Mouse (Mus musculus) midbrain, embryonic 11.5 days (tissue): ENCODE results near the gene Smpd1. TPM values are rescaled to one million over a fixed set of nuclear protein-coding genes. Genes with fewer than 3 reads are reported as not detected.

Experiments
- ATAC-seq: fragments of 200-750 bp; cut with Nextera tagmentation; 2 replicates; pipeline ENCODE4 v1.8.0; 2017; ENCODE audit warnings: moderate TSS enrichment, moderate library complexity; ENCODE audit not compliant: low FRiP score
- DNase-seq: peaks from one replicate; pipeline ENCODE4 v3.0.0; 2015; ENCODE audit warnings: low spot score; ENCODE audit errors: missing footprints
- H3K27ac ChIP-seq: fragments of 300-500 bp; sonication (generic); 2 replicates; pipeline ENCODE4 v1.5.1; 2014; ENCODE audit warnings: low read depth, low read length
- H3K27me3 ChIP-seq: fragments of 300-500 bp; sonication (generic); 2 replicates; pipeline ENCODE4 v1.6.1; 2014; ENCODE audit warnings: mild to moderate bottlenecking, low read length, moderate library complexity, mixed read lengths; ENCODE audit not compliant: control insufficient read depth, insufficient read depth
- H3K36me3 ChIP-seq: fragments of 300-500 bp; sonication (generic); 2 replicates; pipeline ENCODE4 v1.6.1; 2014; ENCODE audit warnings: mild to moderate bottlenecking, low read length, moderate library complexity, mixed read lengths; ENCODE audit not compliant: control insufficient read depth, insufficient read depth
- H3K4me1 ChIP-seq: fragments of 300-500 bp; sonication (generic); 2 replicates; pipeline ENCODE4 v1.6.1; 2014; ENCODE audit warnings: low read length; ENCODE audit not compliant: control insufficient read depth, insufficient read depth
- H3K4me2 ChIP-seq: fragments of 300-500 bp; sonication (generic); 2 replicates; pipeline ENCODE4 v1.6.1; 2014; ENCODE audit warnings: mild to moderate bottlenecking, moderate library complexity
- H3K4me3 ChIP-seq: fragments of 300-500 bp; sonication (generic); 2 replicates; pipeline ENCODE4 v1.5.1; 2014; ENCODE audit warnings: low read depth, low read length
- H3K9ac ChIP-seq: fragments of 300-500 bp; sonication (generic); 2 replicates; pipeline ENCODE4 v1.6.1; 2014; ENCODE audit warnings: low read length
- H3K9me3 ChIP-seq: fragments of 300-500 bp; sonication (generic); 2 replicates; pipeline ENCODE4 v1.6.1; 2016; ENCODE audit warnings: low read length; ENCODE audit not compliant: control insufficient read depth
- WGBS: fragments of 180-500 bp; shearing (Covaris S2); extraction: QIAGEN DNeasy Blood & Tissue Kit; methylation state at CpG from one replicate; pipeline ENCODE4 v1.1.7; 2014; 5-methylcytosine and 5-hydroxymethylcytosine counted together
- polyA plus RNA-seq: library from polyadenylated mRNA; unstranded; fragments of >200 nt; fragmentation: Nextera tagmentation; extraction: Ambion mirVana; gene quantifications from 2 replicates; pipeline ENCODE4 v1.2.1, GENCODE M21; 2014

Gene Smpd1
- polyA plus RNA-seq, 1 experiment from 2014 or later, result 42.0 TPM

GRCm38 (mm10) chr7:105555571-105555970 lies 1.4 kb downstream of the Smpd1 start:
- DNase-seq (no peak), ATAC-seq (no peak)
- no peaks in the 10 kb centered on the region; the same call in 1 of the 2 replicates for H3K36me3 ChIP-seq
- no peaks in the 10 kb centered on the region for H3K9me3 ChIP-seq
- WGBS, result 92% methylated on average over 10 of the region's 10 CpGs
- no peak overlapping the region for H3K9ac ChIP-seq
- H3K4me2 ChIP-seq, result no peak overlapping the region
- no peak overlapping the region for H3K4me3 ChIP-seq
- no peaks in the 10 kb centered on the region for H3K27me3 ChIP-seq
- H3K4me1 ChIP-seq, result peaks cover 7% of the 10 kb centered on the region
- no peak overlapping the region for H3K27ac ChIP-seq

DNA sequence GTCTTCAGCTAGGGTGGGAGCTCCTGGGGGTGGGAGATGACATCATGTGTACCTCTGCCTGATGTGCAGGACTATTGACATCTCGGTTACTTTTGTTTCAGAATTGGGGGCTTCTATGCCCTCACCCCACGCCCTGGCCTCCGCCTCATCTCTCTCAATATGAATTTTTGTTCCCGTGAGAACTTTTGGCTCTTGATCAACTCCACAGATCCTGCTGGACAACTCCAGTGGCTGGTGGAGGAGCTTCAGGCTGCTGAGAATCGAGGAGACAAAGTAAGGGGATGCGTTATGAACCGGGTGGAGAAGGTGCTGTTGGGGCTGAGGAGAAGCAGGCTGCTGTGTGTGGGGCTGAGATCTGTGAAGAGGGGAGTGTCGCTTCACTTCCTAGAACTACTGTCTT lies 2.2 kb downstream of the Smpd1 start:
- Histone ChIP-seq H3K4me3 (no peak overlapping the region), H3K4me2 (no peak overlapping the region), H3K36me3 (peaks cover 2% of the 10 kb centered on the region; the same call in 1 of the 2 replicates), H3K27ac (no peak overlapping the region), H3K27me3 (no peaks in the 10 kb centered on the region), H3K9ac (no peak overlapping the region), H3K4me1 (peaks cover 7% of the 10 kb centered on the region), H3K9me3 (no peaks in the 10 kb centered on the region)
- DNase-seq, result no peak
- WGBS, result 86% methylated on average over 8 of the region's 8 CpGs
- ATAC-seq, result no peak

DNA sequence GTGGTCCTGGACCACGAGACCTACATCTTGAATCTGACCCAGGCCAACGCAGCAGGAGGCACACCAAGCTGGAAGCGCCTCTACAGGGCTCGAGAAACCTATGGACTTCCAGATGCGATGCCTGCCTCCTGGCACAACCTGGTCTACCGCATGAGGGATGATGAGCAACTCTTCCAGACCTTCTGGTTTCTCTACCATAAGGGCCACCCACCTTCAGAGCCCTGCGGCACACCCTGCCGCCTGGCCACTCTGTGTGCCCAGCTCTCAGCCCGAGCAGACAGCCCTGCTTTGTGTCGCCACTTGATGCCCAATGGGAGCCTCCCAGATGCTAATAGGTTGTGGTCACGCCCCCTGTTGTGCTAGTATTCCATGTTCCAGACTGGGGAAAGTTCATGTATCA lies 3.5 kb downstream of the Smpd1 start:
- peaks cover 7% of the 10 kb centered on the region for H3K4me1 ChIP-seq
- 81% methylated on average over 11 of the region's 11 CpGs for WGBS
- H3K9me3 ChIP-seq, result no peaks in the 10 kb centered on the region
- no peak overlapping the region for H3K9ac ChIP-seq
- no peak overlapping the region for H3K4me2 ChIP-seq
- no peaks in the 10 kb centered on the region for H3K27me3 ChIP-seq
- DNase-seq, result no peak
- ATAC-seq, result no peak
- no peak overlapping the region for H3K27ac ChIP-seq
- no peak overlapping the region for H3K4me3 ChIP-seq
- peaks cover 2% of the 10 kb centered on the region; the same call in 1 of the 2 replicates for H3K36me3 ChIP-seq

DNA sequence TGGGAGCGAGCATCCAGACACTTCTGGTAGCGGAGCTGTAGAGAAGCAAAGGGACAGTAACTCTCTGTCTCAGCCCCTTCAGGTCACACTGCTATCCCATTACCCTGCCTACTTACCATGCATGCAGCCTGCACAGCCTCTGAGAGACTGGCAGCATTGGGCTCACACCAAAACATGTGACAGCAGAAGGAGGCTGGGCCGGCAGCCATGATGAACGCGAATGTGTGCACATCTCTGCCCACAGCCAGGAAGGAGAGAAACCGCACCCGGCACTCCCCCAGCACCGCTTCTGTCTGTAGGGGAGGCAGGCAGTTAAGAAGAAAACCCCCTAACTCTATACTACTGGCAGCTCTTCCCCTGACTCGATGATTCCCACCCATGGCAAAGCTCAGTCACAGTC lies 4.9 kb downstream of the Smpd1 start:
- ATAC-seq (no peak), DNase-seq (no peak)
- Histone ChIP-seq H3K9me3 (no peaks in the 10 kb centered on the region), H3K36me3 (peaks cover 2% of the 10 kb centered on the region; the same call in 1 of the 2 replicates), H3K27me3 (no peaks in the 10 kb centered on the region), H3K4me1 (peaks cover 7% of the 10 kb centered on the region), H3K4me3 (no peak overlapping the region), H3K9ac (no peak overlapping the region), H3K4me2 (no peak overlapping the region), H3K27ac (no peak overlapping the region)
- 89% methylated on average over 9 of the region's 9 CpGs for WGBS

DNA sequence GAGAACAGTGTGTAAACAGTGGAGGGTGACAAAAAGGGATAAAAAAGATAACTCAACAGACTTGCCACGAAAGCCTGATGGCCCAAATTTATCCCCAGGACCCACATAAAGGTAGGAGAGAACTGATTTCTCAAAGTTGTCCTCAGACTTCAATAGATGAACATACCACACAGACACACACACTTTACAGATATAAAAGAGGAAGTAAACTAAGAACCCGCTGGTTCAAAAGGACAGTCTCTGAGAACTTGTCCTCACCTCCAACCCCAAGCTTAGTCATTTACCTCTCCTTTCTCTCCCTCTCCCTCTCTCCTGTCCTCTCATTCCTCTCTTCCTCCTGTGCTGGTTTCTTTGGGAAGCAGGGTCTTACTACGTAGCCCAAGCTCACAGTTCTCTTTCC lies 8.2 kb downstream of the Smpd1 start:
- WGBS, result 89% methylated on average over 3 of the region's 3 CpGs
- Histone ChIP-seq H3K4me3 (no peak overlapping the region), H3K27ac (no peak overlapping the region), H3K9ac (no peak overlapping the region), H3K9me3 (no peaks in the 10 kb centered on the region), H3K4me2 (no peak overlapping the region), H3K4me1 (no peaks in the 10 kb centered on the region), H3K27me3 (no peaks in the 10 kb centered on the region), H3K36me3 (peaks cover 16% of the 10 kb centered on the region)
- DNase-seq (no peak), ATAC-seq (no peak)

DNA sequence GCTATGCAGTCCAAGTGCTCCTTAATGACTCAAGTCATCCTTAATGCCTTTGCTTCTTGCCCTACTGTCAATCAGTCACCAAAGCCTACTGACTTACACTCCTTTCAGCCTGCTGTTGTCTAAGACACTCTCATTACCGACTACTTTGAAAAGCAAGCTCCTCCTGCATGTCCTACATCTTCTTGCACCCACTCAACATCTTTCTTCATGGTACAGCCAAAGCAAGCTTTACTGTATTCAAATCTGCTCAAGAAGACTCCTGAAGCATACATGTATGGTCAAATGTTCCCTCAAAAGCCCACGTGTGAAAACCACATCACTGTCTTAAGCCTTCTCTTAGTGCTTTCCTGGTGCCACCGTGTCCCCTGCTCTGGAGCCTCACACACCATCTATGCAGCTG lies 9.2 kb downstream of the Smpd1 start:
- Histone ChIP-seq H3K4me3 (no peak overlapping the region), H3K27me3 (no peaks in the 10 kb centered on the region), H3K9ac (no peak overlapping the region), H3K36me3 (peaks cover 17% of the 10 kb centered on the region), H3K4me1 (peaks cover 1% of the 10 kb centered on the region), H3K4me2 (no peak overlapping the region), H3K9me3 (no peaks in the 10 kb centered on the region), H3K27ac (no peak overlapping the region)
- DNase-seq, result no peak
- ATAC-seq, result no peak
- 86% methylated on average over 3 of the region's 3 CpGs for WGBS

GRCm38 (mm10) chr7:105565071-105565836 lies 11.1 kb downstream of the Smpd1 start:
- Histone ChIP-seq H3K9me3 (no peaks in the 10 kb centered on the region), H3K4me2 (no peak overlapping the region), H3K27me3 (no peaks in the 10 kb centered on the region), H3K9ac (no peak overlapping the region), H3K36me3 (peaks cover 17% of the 10 kb centered on the region), H3K4me1 (peaks cover 20% of the 10 kb centered on the region), H3K27ac (no peak overlapping the region), H3K4me3 (no peak overlapping the region)
- DNase-seq (no peak), ATAC-seq (no peak)
- 86% methylated on average over 17 of the region's 17 CpGs for WGBS

GRCm38 (mm10) chr7:105568583-105568982 lies 14.4 kb downstream of the Smpd1 start:
- WGBS, result 7% methylated on average over 7 of the region's 7 CpGs
- peaks cover 26% of the 10 kb centered on the region for H3K4me1 ChIP-seq
- peak overlapping the region; percentile 73 for H3K27ac ChIP-seq
- H3K4me2 ChIP-seq, result peak overlapping the region; percentile 23
- H3K4me3 ChIP-seq, result 0 out of 2 replicates have a peak overlapping the region, but pooled peaks have one; percentile 1
- ATAC-seq (peak; percentile 71), DNase-seq (no peak)
- H3K9ac ChIP-seq, result 0 out of 2 replicates have a peak overlapping the region, but pooled peaks have one; percentile 36
- H3K36me3 ChIP-seq, result peaks cover 14% of the 10 kb centered on the region
- no peaks in the 10 kb centered on the region for H3K27me3 ChIP-seq
- no peaks in the 10 kb centered on the region for H3K9me3 ChIP-seq

GRCm38 (mm10) chr7:105568988-105569471 lies 14.9 kb downstream of the Smpd1 start:
- H3K9ac ChIP-seq, result 0 out of 2 replicates have a peak overlapping the region, but pooled peaks have one; percentile 36
- peaks cover 14% of the 10 kb centered on the region for H3K36me3 ChIP-seq

More at GRCm38 (mm10) chr7:105568988-105569471, 14.9 kb downstream of the Smpd1 start:
- DNase-seq (peak; percentile 89), ATAC-seq (peak; percentile 86)
- Histone ChIP-seq H3K27me3 (no peaks in the 10 kb centered on the region), H3K4me1 (peaks cover 26% of the 10 kb centered on the region), H3K4me2 (peak overlapping the region; percentile 23), H3K9me3 (no peaks in the 10 kb centered on the region), H3K4me3 (0 out of 2 replicates have a peak overlapping the region, but pooled peaks have one; percentile 1), H3K27ac (peak overlapping the region; percentile 73)
- WGBS, result 4% methylated on average over 6 of the region's 6 CpGs
